20 mouse cellular contexts compared by ENCODE assay signal in genomic region chr13:6630660-6631059, GRCm38 (mm10). TPM values are rescaled to one million over a fixed set of nuclear protein-coding genes. Genes with fewer than 3 reads are reported as not detected.
DNase-seq lines count a peak whose midpoint lies in the region; ATAC-seq and TF ChIP-seq lines count a peak whose summit lies in the region.
"Had no signal": no experiment of that assay in that cellular context is flagged by ENCODE, and none has a peak within 500 bp of the region (broad histone marks: within the 10 kb centered on the region; RNA-seq: fewer than 3 reads in every experiment).

No protein-coding gene starts in this region.

- H3K4me1 ChIP-seq in hindbrain, embryonic 14.5 days (replicated peaks; ENCODE audit: control insufficient read depth, insufficient read depth, low read length): no peaks in the 10 kb centered on the region
- H3K4me1 ChIP-seq: forebrain, embryonic 13.5 days had no signal

- no peak overlapping the region for H3K9ac ChIP-seq in hindbrain, embryonic 14.5 days
- H3K9ac ChIP-seq: embryonic facial prominence, embryonic 12.5 days; forebrain, embryonic 13.5 days had no signal

- H3K9me3 ChIP-seq in hindbrain, embryonic 14.5 days (ENCODE audit: control insufficient read depth, low read length): no peaks in the 10 kb centered on the region
- H3K9me3 ChIP-seq: embryonic facial prominence, embryonic 12.5 days; forebrain, embryonic 13.5 days; heart, embryonic 12.5 days had no signal

- no peak overlapping the region for H3K4me2 ChIP-seq in hindbrain, embryonic 14.5 days (replicated peaks)
- H3K4me2 ChIP-seq: embryonic facial prominence, embryonic 12.5 days; forebrain, embryonic 13.5 days; midbrain, embryonic 11.5 days had no signal

- H3K27ac ChIP-seq in layer of hippocampus, adult 2 months: peak overlapping the region; percentile 67; the same call in 1 of the 2 replicates
- H3K27ac ChIP-seq in hindbrain, embryonic 14.5 days: no peak overlapping the region
- H3K27ac ChIP-seq: embryonic facial prominence, embryonic 12.5 days; forebrain, embryonic 13.5 days had no signal

- H3K27me3 ChIP-seq in hindbrain, embryonic 14.5 days (ENCODE audit: control insufficient read depth, insufficient read depth, low read length): no peaks in the 10 kb centered on the region
- H3K27me3 ChIP-seq: embryonic facial prominence, embryonic 12.5 days; forebrain, embryonic 13.5 days; heart, embryonic 12.5 days had no signal

- WGBS in hindbrain, embryonic 14.5 days: 93% methylated on average over 5 of the region's 5 CpGs

- H3K4me3 ChIP-seq in layer of hippocampus, adult 2 months: no peak overlapping the region
- no peak overlapping the region for H3K4me3 ChIP-seq in hindbrain, embryonic 14.5 days (replicated peaks; ENCODE audit: low read length)
- H3K4me3 ChIP-seq: embryonic facial prominence, embryonic 12.5 days; erythroblast, embryonic 14.5 days; forebrain, embryonic 13.5 days; heart, embryonic 12.5 days had no signal

- H3K36me3 ChIP-seq in hindbrain, embryonic 14.5 days (replicated peaks; ENCODE audit: control insufficient read depth, insufficient read depth): 0 out of 2 replicates have a peak, but pooled peaks cover 6% of the 10 kb centered on the region
- H3K36me3 ChIP-seq: embryonic facial prominence, embryonic 12.5 days; heart, embryonic 12.5 days had no signal

- TF ChIP-seq CTCF in layer of hippocampus, adult 2 months (conservative IDR thresholded peaks at IDR 0.05): no peak

- 0 out of 2 replicates have a peak, but pooled peaks have one; percentile 24 for ATAC-seq in frontal cortex, adult (ENCODE audit: low TSS enrichment)
- no peak for ATAC-seq in hindbrain, embryonic 14.5 days (ENCODE audit: low FRiP score)
- ATAC-seq: forebrain, embryonic 13.5 days; lung, postnatal 0 days had no signal

- DNase-seq in frontal cortex, postnatal 25 days (ENCODE audit: low spot score in 2 of 2): no peak
- peak in 1 of 2 experiments; percentile 34 for DNase-seq in layer of hippocampus, adult 2 months (ENCODE audit: low spot score in 2 of 2)
- no peak for DNase-seq in layer of hippocampus, adult 9-11 months
- peak; percentile 58 for DNase-seq in Muller cell, postnatal 12 days (ENCODE audit: inconsistent ontology term)
- DNase-seq in cerebellum, postnatal 25 days: peak; percentile 42 to 59
- DNase-seq in hindbrain, embryonic 14.5 days (ENCODE audit: low spot score): no peak
- DNase-seq: B cell, adult 2 months; gastrocnemius, postnatal 14 days; heart, postnatal 36 days; kidney, adult 18-20 months; kidney, postnatal 10 days; liver; thymus, postnatal 4 days had no signal

RNA-seq across cellular contexts. Expression of gene Pfkp, which starts 17.9 kb away (rescaled TPM):
- 100 to 1,000 TPM; 210 to 212 TPM for total RNA-seq in layer of hippocampus, adult 2 months (2021)
- polyA plus RNA-seq in hindbrain, embryonic 14.5 days (2014; fragmentation: Nextera tagmentation; extraction: Ambion mirVana): 348 and 378 TPM in 2 replicates

Comparison
In these comparisons a context has a peak if more than half of its experiments do, and no peak if none do; other contexts are left out.
1. DNase-seq: peak in Muller cell, postnatal 12 days (single experiment) and cerebellum, postnatal 25 days (2 of 2); none in frontal cortex, postnatal 25 days (0 of 2), layer of hippocampus, adult 9-11 months (single experiment) and hindbrain, embryonic 14.5 days (single experiment).